Mouse (Mus musculus) G1E (cell line): Measurements from ENCODE around the gene C2cd4c.

ENCODE experiments used
- CTCF ChIP-seq: IDR thresholded peaks from 2 replicates; pipeline ENCODE4 v1.5.1; 2012; ENCODE audit warnings: low read depth, low read length, inconsistent platforms, mixed read lengths
- GATA1 ChIP-seq: IDR thresholded peaks from 2 replicates; pipeline ENCODE4 v1.6.1; 2012; ENCODE audit warnings: borderline replicate concordance, low read length, inconsistent platforms, mixed read lengths
- GATA2 ChIP-seq: IDR thresholded peaks from 2 replicates; pipeline ENCODE4 v1.6.1; 2012; ENCODE audit warnings: low read depth, low read length, inconsistent platforms, borderline replicate concordance
- POLR2AphosphoS5 ChIP-seq: IDR thresholded peaks from 2 replicates; pipeline ENCODE4 v1.6.1; 2012; ENCODE audit warnings: low read depth, low read length, inconsistent platforms; ENCODE audit not compliant: insufficient replicate concordance
- TAL1 ChIP-seq: conservative IDR thresholded peaks from 2 replicates; pipeline ENCODE4 v1.6.1; 2012; ENCODE audit warnings: low read depth, low read length, inconsistent platforms, mixed read lengths

DNA sequence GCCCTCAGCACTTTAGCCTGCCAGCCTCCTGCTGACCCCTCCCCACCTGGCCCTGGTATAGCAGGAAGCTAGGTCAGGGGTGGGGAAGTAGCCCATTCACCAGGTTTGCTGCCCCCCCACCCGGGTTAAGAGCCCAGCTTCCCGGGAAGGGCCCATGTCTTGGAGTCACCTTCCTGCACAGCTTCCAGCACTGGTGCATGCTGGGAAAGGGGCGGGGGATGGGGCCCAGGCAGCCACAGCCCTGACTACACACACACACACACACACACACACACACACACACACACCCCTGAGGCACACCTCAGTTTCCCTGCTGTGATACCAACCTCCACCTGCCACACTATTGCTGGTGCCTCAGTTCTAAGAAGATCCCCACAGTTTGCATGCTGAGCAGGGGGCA lies 48.0 kb upstream of the C2cd4c start:
- TF ChIP-seq CTCF (no peak), GATA1 (no peak), TAL1 (no peak), POLR2AphosphoS5 (no peak), GATA2 (no peak)
